Mouse (Mus musculus) liver, embryonic 13.5 days (tissue): ENCODE results near the gene Pla1a. TPM values are rescaled to one million over a fixed set of nuclear protein-coding genes. Genes with fewer than 3 reads are reported as not detected.
A peak's percentile ranks its signal among the peaks of the same experiment; 100 is the strongest.

Experiments used
- ATAC-seq: fragments of 200-750 bp; cut with Nextera tagmentation; 2 replicates; pipeline ENCODE4 v1.8.0; 2017; ENCODE audit warnings: low read depth, mild to moderate bottlenecking, moderate number of reproducible peaks, moderate library complexity
- DNase-seq: peaks from one replicate; pipeline ENCODE4 v3.0.0; 2022
- H3K27ac ChIP-seq: fragments of 300-500 bp; sonication (generic); 2 replicates; pipeline ENCODE4 v1.5.1; 2015; ENCODE audit warnings: moderate library complexity, mild to moderate bottlenecking, inconsistent platforms
- H3K27me3 ChIP-seq: fragments of 300-500 bp; sonication (generic); 2 replicates; pipeline ENCODE4 v1.6.1; 2015; ENCODE audit warnings: mild to moderate bottlenecking, inconsistent platforms
- H3K36me3 ChIP-seq: fragments of 300-500 bp; sonication (generic); 2 replicates; pipeline ENCODE4 v1.6.1; 2015; ENCODE audit warnings: mild to moderate bottlenecking, inconsistent platforms
- H3K4me1 ChIP-seq: fragments of 300-500 bp; sonication (generic); replicated peaks from 2 replicates; pipeline ENCODE4 v1.6.1; 2015; ENCODE audit warnings: inconsistent platforms
- H3K4me2 ChIP-seq: fragments of 300-500 bp; sonication (generic); 2 replicates; pipeline ENCODE4 v1.6.1; 2015; ENCODE audit warnings: inconsistent platforms, mild to moderate bottlenecking, moderate library complexity
- H3K4me3 ChIP-seq: fragments of 300-500 bp; sonication (generic); replicated peaks from 2 replicates; pipeline ENCODE4 v1.5.1; 2015; ENCODE audit warnings: mild to moderate bottlenecking, inconsistent platforms
- H3K9ac ChIP-seq: fragments of 300-500 bp; sonication (generic); 2 replicates; pipeline ENCODE4 v1.6.1; 2015; ENCODE audit warnings: mild to moderate bottlenecking, inconsistent platforms
- H3K9me3 ChIP-seq: fragments of 300-500 bp; sonication (generic); replicated peaks from 2 replicates; pipeline ENCODE4 v1.6.1; 2016; ENCODE audit warnings: inconsistent platforms
- WGBS: fragments of 180-500 bp; shearing (Covaris S2); methylation state at CpG from one replicate; pipeline ENCODE4 v1.1.7; 2015; ENCODE audit not compliant: insufficient replicate concordance; 5-methylcytosine and 5-hydroxymethylcytosine counted together
- polyA plus RNA-seq: library from polyadenylated mRNA; unstranded; fragments of >200 nt; fragmentation: Nextera tagmentation; extraction: Ambion mirVana; gene quantifications from 2 replicates; pipeline ENCODE4 v1.2.1, GENCODE M21; 2015

Gene Pla1a
- polyA plus RNA-seq, 1 experiment from 2014 or later, result 8.4 TPM

GRCm38 (mm10) chr16:38350939-38351338 lies 82.0 kb downstream of the Pla1a start:
- Histone ChIP-seq H3K9ac (peak overlapping the region; percentile 61), H3K4me2 (peak overlapping the region; percentile 56), H3K9me3 (no peaks in the 10 kb centered on the region), H3K36me3 (peaks cover 44% of the 10 kb centered on the region), H3K27ac (peak overlapping the region; percentile 85), H3K4me3 (no peak overlapping the region), H3K27me3 (no peaks in the 10 kb centered on the region), H3K4me1 (peaks cover 67% of the 10 kb centered on the region)
- DNase-seq (no peak), ATAC-seq (no peak)
- 60% methylated on average over 6 of the region's 6 CpGs for WGBS

GRCm38 (mm10) chr16:38350361-38350855 lies 82.5 kb downstream of the Pla1a start:
- Histone ChIP-seq H3K4me3 (peak overlapping the region; percentile 20), H3K4me1 (peaks cover 73% of the 10 kb centered on the region), H3K27ac (peak overlapping the region; percentile 85), H3K27me3 (no peaks in the 10 kb centered on the region), H3K9me3 (no peaks in the 10 kb centered on the region), H3K9ac (peak overlapping the region; percentile 61), H3K36me3 (peaks cover 44% of the 10 kb centered on the region), H3K4me2 (peak overlapping the region; percentile 56)
- DNase-seq (peak; percentile 57), ATAC-seq (peak; percentile 64)
- 28% methylated on average over 7 of the region's 7 CpGs for whole genome bisulfite sequencing

GRCm38 (mm10) chr16:38349881-38350280 lies 83.1 kb downstream of the Pla1a start:
- peaks cover 74% of the 10 kb centered on the region for H3K4me1 ChIP-seq
- H3K4me3 ChIP-seq, result peak overlapping the region; percentile 20

GRCm38 (mm10) chr16:38348217-38348761 lies 84.7 kb downstream of the Pla1a start:
- Histone ChIP-seq H3K4me1 (peaks cover 65% of the 10 kb centered on the region), H3K4me2 (peak overlapping the region; percentile 88), H3K27me3 (no peaks in the 10 kb centered on the region), H3K9ac (peak overlapping the region; percentile 93), H3K9me3 (no peaks in the 10 kb centered on the region), H3K4me3 (peak overlapping the region; percentile 89), H3K27ac (peak overlapping the region; percentile 40), H3K36me3 (peaks cover 38% of the 10 kb centered on the region)
- ATAC-seq, result no peak
- DNase-seq, result no peak
- 49% methylated on average over 9 of the region's 9 CpGs for WGBS

More at GRCm38 (mm10) chr16:38349881-38350280, 83.1 kb downstream of the Pla1a start:
- H3K27ac ChIP-seq, result peak overlapping the region; percentile 85
- no peaks in the 10 kb centered on the region for H3K9me3 ChIP-seq
- WGBS, result 71% methylated on average over 2 of the region's 2 CpGs
- peaks cover 44% of the 10 kb centered on the region for H3K36me3 ChIP-seq
- DNase-seq (no peak), ATAC-seq (no peak)
- H3K27me3 ChIP-seq, result no peaks in the 10 kb centered on the region
- peak overlapping the region; percentile 56 for H3K4me2 ChIP-seq
- peak overlapping the region; percentile 61 for H3K9ac ChIP-seq

- peaks cover 34% of the 10 kb centered on the region for H3K36me3 ChIP-seq
- no peaks in the 10 kb centered on the region for H3K9me3 ChIP-seq
- H3K4me2 ChIP-seq, result peak overlapping the region; percentile 88
- H3K27me3 ChIP-seq, result no peaks in the 10 kb centered on the region
- H3K4me3 ChIP-seq, result peak overlapping the region; percentile 89
- H3K9ac ChIP-seq, result peak overlapping the region; percentile 93
- H3K27ac ChIP-seq, result peak overlapping the region; percentile 96
- peaks cover 65% of the 10 kb centered on the region for H3K4me1 ChIP-seq
- DNase-seq (no peak), ATAC-seq (no peak)
- 26% methylated on average over 6 of the region's 6 CpGs for WGBS
Observed at GRCm38 (mm10) chr16:38347588-38347987, 85.4 kb downstream of the Pla1a start.

GRCm38 (mm10) chr16:38346529-38347325 lies 86.2 kb downstream of the Pla1a start, which contains the start of the genes Cox17 and Gm21987:
Gene Cox17 (plus strand): TSS chr16:38346991.
Gene Gm21987 (plus strand): TSS chr16:38347040.
- 1% methylated on average over 35 of the region's 35 CpGs for WGBS
- peak; percentile 95 for ATAC-seq
- Histone ChIP-seq H3K9me3 (no peaks in the 10 kb centered on the region), H3K4me1 (peaks cover 63% of the 10 kb centered on the region), H3K9ac (peak within 1 kb of the TSS; percentile 93), H3K4me3 (peak within 1 kb of the TSS; percentile 89), H3K27me3 (peaks cover 3% of the 10 kb centered on the region; the same call in 1 of the 2 replicates), H3K27ac (peak within 1 kb of the TSS; percentile 96), H3K36me3 (peaks cover 27% of the 10 kb centered on the region), H3K4me2 (peak within 1 kb of the TSS; percentile 88)
- DNase-seq, result peak; percentile 89

Other genes starting within 250 kb of the Pla1a start
- 2.6 and 2.8 TPM in 2 replicates for gene Nr1i2, start 138.3 kb downstream of the Pla1a start, polyA plus RNA-seq
- 0.05 TPM in 1 of 2 replicates, not detected in the other for gene Maats1, start 91.0 kb downstream of the Pla1a start, polyA plus RNA-seq
- 331 and 350 TPM in 2 replicates for gene Cox17, start 86.2 kb downstream of the Pla1a start, polyA plus RNA-seq
- not detected in 2 replicates for gene Gm21987, start 86.1 kb downstream of the Pla1a start, polyA plus RNA-seq
- gene Popdc2, start 70.9 kb downstream of the Pla1a start, polyA plus RNA-seq, result 22.3 and 24.2 TPM in 2 replicates
- 38.1 and 41.2 TPM in 2 replicates for gene Adprh, start 19.6 kb upstream of the Pla1a start, polyA plus RNA-seq
- gene Cd80, start 22.4 kb upstream of the Pla1a start, polyA plus RNA-seq, result 0.08 and 0.16 TPM in 2 replicates
- 18.1 and 18.9 TPM in 2 replicates for gene Timmdc1, start 89.5 kb upstream of the Pla1a start, polyA plus RNA-seq
- gene Poglut1, start 117.1 kb upstream of the Pla1a start, polyA plus RNA-seq, result 11.7 and 13.1 TPM in 2 replicates
- 33.8 and 37.1 TPM in 2 replicates for gene Tmem39a, start 125.6 kb upstream of the Pla1a start, polyA plus RNA-seq